Mouse (Mus musculus) retina, embryonic 14.5 days (tissue): ENCODE results near the gene Nasp.
"Not testable (repeated sequence)": the region's sequence is repeated elsewhere in the genome, so short reads cannot be mapped to it uniquely, and the experiment has no call there.

ENCODE experiments used
- DNase-seq: peaks from one replicate; pipeline ENCODE4 v3.0.0-alpha.2; 2015; ENCODE audit warnings: low spot score

The Nasp gene

DNA sequence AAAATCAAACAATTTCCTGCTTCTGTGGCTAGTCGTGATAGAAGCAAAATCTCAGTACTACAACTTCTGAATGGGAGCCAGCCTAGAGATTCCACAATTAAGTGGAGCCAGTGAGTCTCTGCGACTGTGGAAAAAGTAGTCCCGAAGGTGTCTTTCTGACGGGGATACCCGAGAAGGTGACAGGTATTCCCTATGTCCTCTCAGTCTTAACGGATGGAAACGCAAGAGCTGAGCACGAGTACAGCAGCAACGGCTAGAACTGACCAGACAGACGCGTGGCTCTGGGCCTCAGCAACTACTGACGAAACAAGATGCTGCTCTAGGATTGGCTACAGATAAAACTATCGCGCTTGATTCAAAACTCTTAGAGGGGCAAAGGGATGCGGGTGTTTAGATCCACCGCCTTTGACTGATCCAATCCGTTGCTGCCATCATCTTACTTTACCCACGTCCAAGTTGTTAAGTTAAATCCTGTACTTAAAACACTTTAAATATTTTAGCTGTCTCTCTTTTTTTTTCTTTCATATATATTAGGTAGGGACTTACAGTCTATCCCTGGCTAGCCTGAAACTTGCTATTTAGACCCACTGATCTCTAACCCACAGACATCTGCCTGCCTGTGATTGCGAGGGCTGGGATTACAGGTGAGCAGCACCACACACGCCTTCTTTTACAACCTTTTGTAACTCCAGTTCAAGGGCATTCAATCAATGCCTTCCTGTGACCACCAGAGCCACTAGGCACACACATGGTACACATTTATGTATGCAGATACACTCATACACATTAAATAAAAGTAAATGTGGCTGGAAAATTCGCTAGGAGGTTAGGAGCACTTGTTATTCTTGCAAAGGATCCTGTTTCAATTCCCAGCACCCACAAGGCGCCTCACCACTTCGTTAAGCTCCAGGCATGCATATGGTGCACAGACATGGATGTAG lies at the start of gene Nasp:
Gene Nasp (minus strand): TSS at position 220 of the 941 bp plus-strand sequence.
- peak; percentile 94 for DNase-seq

DNA sequence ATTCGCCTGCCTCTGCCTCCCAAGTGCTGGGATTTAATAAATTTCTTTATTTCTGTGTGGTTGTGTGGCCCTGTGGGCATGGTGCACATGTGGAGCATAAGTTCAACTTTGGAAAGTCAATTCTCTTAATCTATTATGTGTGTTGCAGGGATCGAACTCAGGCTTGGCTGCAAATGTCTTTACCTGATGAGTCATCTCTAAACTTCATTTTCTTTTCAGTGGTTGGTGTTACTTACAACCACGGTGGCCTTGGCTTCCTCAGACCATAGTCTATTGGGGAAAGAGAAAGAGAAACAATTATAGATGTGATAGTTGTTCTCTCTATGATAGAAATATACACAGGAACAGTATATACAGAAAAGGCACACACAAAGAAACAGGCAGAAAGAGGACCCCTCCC lies 48.3 kb upstream of the Nasp start:
- no peak for DNase-seq

DNA sequence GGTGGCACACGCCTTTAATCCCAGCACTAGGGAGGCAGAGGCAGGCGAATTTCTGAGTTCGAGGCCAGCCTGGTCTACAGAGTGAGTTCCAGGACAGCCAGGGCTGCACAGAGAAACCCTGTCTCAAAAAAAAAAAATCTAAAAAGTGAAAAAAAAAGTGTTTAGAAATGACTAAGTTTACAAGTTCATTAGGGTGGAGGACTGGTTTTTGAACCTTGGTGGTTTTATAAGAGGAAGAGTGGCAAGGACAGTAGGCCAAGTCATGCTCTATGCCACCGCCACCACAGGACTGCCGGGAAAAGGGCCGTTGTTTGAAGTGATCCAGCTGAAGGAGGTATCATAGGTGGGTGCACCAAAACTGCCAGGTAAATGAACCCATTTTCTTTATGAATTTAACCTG lies 47.0 kb upstream of the Nasp start:
- DNase-seq: not testable (repeated sequence)

DNA sequence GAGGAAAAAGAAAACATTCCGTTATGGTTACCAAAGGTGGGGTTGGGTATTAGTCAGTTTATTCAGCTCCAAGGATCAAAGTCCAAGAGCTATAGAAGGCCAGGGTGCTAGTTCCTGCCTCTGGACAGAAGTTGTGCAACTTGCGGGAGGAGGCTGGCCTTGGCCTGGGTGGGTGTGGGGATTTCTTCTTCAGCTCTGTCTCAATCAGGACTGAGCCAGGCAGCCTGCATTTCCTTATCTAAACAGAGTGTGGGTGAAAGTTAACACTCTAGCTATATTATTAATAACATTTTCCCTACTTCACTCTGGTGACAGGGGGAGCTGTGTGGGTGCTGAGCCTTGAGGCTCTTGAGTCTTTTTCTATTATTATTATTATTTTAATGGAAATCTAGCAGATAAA lies 45.0 kb upstream of the Nasp start:
- DNase-seq: no peak

DNA sequence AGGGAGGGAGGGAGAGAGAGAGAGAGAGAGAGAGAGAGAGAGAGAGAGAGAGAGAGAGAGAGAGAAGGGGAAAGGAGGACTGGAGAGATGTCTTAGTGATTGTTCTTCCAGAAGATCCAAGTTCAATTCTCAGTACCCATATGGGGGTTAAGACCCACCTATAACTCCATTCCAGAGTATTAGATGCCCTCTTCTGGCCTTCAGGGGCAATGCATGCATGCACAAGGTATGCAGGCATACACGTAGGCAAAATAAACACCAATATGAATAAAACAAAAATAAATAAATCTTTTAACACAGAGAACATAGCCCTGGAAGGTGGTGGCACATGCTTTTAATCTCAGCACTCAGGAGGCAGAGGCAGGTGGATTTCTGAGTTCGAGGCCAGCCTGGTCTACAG lies 41.5 kb upstream of the Nasp start:
- DNase-seq: peak; percentile 37

DNA sequence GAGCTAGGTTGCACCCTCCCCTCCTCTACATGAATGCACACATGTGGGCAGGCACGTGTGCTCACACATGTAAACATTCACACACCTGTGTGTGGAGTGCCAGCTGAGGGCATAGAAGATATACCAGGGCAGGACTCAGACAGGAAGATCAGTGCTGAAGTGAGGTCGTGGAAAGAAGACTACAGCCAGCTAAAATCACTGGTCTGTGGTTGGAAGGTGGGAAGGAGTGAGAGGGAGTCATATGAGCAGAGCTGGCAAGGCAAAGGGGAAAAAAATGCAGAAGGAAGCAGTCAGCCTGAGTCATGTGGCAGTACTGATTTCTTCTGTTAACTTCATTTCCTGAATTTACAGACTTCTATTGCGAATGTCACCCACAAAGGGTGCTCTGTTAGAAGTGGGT lies 40.4 kb upstream of the Nasp start:
- no peak for DNase-seq

DNA sequence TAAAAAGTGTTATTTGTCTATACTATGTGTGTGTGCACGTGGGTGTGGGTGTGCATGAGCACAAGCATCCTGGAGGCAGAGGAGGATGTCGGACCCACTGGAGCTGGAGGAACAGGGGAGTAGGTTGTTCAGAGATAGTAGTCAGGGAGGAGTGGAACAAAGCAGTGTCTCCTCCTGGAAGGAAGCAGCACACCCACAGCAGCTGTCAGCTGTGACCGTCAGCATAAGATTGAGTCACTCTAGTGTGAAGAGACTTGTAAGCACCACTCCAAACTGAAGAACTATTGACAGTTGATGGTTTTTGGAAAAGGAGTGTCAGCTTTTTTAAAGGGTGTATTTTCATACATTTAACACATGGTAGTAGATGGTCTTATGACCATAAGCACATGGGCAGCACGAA lies 38.9 kb upstream of the Nasp start:
- DNase-seq: no peak

DNA sequence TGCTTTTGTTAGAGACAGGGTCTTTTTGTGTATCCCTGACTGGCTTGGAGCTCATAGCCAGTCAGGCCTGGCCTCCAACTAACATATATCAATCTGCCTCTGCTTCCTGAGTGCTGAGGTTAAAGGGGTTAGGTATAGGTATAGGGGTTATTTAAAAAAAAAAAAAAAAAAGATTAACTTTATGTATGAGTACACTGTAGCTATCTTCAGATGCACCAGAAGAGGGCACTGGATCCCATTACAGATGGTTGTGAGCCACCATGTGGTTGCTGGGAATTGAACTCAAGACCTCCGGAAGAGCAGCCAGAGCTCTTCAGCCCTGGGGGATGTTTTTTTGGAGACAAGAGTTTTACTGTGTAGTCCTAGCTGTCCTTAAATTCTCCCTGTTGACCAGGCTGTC lies 34.3 kb upstream of the Nasp start:
- DNase-seq: no peak

DNA sequence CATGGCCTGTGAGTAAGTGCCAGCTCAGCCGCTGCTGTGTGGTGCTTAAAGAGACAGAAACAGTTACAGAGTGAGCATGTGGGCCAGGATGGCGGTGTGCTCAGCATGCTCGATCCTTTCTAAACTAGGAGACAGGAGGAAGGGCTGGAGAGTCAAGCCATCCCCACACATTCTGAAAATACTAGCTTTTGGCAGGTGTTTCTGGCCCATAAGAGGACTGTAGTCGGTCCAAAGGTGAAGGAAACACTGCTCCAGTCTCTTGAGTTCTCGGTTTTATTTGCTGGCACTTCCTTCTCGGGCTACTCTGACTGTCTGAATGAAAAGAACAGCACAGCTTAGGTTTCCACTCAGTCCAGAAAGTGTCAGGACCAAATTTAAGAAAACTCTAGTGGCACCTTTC lies 33.1 kb upstream of the Nasp start:
- DNase-seq: no peak

DNA sequence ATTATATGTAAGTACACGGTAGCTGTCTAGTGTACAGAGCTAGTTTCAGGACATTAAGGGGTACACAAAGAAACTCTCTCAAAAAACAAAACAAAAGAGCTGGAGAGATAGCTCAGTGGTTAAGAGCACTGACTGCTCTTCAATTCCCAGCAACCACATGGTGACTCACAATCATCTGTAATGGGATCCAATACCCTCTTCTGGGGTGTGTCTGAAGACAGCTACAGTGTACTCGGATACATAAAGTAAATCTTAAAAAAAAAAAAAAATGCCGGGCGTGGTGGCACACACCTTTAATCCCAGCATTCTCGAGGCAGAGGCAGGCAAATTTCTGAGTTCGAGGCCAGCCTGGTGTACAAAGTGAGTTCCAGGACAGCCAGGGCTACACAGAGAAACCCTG lies 32.2 kb upstream of the Nasp start:
- not testable (repeated sequence) for DNase-seq

DNA sequence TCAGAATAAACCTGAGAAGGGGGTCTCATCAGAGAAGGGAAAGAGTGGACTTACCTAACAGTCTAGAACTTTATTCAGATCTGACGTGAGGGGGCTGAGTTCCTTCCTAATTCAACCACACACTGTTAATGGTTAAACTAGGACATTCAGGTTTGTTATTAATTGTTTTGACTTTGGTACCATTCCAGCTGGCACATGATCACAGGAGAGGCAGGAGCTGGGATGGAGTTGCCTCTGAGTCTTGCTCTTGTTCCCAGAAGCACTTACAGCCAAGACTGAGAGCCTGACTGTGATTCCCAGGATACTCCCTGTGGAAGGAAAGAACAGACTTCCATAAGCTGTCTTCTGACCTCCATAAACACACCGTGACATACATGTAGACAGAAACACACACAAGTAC lies 31.7 kb upstream of the Nasp start:
- DNase-seq: no peak

DNA sequence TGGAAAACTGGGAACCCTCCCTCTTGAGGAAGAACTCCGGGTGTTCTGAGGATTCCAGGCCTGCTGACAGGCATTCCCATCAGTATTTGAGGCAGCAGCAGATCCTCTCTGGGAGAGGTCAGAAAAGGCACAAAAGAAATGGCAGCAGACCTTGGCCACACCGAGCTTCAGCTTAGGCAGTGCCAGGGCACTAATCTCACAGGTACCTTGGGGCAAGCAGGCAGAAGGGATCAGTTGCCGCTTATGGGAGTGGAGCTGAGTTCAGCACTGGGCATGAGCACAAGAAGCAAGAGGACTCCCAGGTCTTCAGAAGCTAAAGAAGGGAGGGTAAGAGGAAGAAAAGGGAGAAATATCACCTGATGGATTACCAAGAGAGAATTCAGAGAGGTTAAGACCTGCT lies 30.2 kb upstream of the Nasp start:
- no peak for DNase-seq

DNA sequence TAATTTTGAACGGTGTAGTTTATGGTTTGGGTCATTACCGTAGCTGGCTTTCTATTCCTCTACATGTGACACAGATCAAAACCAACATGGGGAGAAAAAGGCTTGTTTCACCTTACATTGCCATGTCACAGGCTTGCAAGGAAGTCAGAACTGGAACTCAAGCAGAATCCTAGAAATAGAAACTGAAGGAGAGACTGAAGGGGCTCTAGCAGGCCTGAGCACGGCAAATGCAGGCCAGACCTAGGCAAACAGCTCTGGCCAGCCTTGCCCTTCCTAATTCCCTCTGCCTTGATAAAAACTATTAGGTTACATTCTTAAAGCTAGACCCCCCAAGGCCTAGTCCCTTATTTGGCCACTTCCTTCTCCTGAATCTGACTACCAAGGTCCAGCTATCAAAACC lies 27.9 kb upstream of the Nasp start:
- DNase-seq: no peak

DNA sequence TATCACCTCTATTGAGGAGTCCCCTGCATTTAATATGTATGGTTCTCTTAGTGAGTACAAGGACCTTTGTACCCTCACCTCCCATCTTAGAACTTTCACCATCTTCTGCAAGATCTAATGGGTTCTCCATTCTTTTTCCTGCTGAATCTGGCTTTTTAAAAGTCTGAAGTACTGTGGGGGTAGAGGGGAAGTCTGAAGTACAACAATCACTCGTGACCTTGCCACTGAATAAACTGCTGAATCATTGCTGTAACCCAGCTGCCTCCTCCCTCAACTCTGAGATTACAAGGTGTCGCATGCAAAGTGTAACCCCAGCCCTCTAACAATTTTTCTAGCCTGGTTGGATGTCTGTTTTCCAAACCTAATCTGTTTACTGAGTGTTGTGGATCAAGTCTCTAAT lies 27.4 kb upstream of the Nasp start:
- DNase-seq: no peak

DNA sequence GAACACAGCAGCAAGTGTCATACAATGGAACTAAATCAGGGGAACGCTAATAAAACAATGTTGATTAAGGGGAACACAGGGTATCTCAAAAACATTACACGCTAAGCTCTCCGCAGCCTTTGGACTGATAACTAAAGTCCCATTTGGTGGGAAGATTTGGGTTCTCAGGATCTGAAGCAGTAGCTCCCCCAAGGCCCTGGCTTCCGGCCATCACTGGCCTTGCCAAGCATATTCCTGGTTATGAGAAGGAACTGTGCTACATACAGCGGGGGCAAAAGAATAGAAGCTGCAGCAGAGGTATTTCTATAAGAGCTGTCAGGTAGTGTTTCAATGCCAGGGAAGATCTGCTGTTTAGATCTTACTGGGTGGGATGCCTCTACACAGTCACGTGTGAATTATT lies 25.5 kb upstream of the Nasp start:
- no peak for DNase-seq

DNA sequence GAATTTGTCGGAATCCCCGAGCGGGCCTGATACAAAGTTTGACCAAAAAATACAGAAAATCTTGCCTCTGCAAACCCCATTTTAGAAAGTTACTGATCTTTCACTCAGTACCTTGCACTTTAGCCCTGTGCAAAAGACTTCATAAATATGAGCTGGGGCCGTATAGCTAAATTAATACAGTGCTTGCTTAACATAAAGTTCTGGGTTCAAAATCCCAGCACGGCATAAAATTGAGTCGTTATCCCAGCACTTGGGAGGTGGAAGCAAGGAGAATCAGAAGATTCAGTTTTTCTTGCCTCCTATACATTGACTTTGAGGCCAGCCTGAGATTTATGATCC lies 24.0 kb upstream of the Nasp start:
- no peak for DNase-seq

DNA sequence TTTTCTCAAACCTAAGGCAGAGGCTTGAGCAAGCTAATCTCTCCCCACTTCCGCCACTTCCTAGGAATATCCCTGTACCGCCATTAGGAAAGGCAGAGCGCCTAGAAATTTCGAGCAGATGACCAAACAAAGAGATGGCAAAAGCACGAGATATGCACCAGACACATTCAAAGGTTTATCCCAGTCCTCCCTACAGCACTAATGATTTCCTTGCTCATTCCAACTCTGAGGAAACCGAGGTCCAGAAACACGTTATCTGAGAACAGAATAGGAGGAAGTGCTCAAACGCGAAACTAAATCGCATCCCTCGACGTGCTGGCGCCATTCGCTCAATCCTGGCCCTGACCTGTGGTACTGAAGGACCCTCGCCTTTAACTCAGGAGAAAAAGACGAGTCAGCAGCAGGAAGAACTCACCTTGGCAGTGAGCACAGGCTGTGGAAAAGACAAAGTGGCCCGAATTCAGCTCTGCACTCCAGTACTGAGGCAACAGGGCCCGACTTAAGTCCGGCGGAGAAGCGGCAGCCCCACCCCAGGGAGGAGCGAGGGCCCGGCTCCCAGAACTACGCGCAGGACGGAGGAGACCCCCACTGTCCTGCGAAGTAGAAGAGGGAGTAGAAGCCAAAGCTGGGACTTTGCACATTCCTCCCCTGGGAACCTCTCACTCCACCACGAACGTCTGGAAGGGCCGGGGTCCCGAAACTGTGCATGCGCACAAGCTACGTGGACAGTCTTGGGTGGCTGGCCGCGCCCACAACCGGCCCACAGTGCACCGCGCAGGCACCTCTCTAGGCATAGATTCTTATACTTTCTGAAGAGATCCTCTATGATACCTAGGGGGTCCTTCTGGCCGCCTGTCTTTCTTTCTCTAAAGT lies 23.4 kb upstream of the Nasp start, which contains the start of gene Akr1a1:
Gene Akr1a1 (minus strand): TSS at position 757 of the 873 bp plus-strand sequence.
- DNase-seq: peak; percentile 95

DNA sequence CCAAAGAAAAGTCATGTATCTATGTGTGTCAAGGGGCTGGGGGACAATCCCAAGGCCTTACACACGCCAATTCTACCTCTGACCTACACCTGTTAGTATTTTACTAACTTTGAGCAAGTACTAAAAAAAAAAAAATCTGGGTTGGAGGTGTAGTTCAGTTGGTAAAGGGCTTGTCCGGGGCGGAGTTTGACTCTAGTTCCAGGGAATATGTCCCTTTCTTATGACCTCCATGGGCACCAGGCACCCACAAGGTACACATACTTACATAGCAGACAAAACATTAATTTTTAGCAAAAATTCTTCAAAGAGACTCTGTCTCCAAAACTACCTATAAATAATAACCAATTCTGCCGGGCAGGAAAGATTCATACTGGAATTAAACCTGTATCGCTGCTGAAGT lies 22.6 kb upstream of the Nasp start:
- DNase-seq: no peak

DNA sequence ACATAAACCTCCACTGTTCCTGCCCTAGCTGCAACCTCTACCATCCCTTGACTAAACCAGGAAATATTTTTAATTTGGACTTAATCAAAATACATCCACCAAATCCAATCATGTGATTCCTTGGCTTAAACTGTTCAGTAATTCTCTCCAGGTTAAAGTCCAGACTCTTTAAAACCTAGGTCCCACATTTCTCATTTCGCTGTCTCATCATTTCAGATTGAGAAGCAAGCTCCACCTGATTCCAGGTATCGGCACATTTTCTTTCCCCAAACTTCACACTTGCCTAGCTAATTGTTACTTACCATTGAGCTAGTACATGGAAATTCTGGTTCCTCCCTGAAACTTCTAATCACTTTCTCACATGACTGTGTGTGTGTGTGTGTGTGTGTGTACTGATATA lies 21.7 kb upstream of the Nasp start:
- DNase-seq: no peak

DNA sequence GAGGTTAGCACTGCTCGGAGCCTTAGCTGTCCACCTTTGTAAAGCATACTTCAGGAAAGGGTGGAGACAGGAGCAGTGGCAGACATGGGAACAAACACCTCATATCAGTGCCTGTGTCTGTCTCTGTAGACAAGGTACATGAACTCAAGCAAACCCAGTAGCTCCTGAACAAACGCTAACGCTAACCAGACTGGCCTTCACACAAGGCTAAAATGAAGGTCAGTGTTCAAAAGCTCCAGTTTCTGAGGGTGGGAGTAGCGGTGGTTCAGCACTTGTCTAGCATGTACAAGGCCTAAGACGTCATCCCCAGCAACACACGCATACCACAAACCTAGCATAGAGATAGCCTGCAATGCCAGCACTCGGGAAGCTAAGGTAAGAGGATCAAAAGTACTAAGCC lies 17.9 kb upstream of the Nasp start:
- DNase-seq: no peak

DNA sequence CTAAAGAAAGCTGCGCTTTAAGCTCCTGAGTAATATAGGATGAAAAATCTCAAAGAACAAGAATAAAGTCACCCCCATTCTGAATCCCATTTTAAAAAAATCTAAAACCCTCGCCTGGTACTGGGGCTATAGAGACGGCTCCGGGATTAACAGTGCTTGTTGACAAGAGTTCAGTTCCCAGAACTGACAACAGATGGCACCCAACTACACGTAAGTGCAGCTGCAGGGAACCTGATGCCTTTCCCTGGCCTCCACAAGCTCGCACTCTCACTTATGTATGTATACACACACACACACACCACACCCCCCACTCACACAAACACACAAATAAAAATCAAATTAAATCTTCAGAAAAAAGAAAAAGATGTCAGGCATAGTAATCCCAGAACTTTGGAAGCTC lies 16.6 kb upstream of the Nasp start:
- DNase-seq: peak; percentile 59

DNA sequence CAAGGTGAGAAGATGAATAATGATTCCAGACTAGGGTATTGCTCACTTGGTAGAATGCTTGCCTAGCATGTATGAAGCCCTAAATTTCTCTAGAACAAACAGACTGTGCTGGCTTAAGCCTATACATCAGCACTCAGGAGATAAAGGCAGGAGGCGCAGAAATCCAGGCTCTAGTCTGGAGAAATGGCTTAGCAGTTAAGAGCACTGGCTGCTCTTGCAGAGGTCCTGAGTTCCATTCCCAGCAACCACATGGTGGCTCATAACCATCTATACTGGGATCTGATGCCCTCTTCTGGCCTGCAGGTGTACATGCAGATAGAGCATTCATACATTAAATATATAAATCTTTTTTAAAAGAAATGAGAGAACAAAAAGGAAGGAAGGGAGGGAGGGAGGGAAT lies 14.3 kb upstream of the Nasp start:
- DNase-seq: no peak

DNA sequence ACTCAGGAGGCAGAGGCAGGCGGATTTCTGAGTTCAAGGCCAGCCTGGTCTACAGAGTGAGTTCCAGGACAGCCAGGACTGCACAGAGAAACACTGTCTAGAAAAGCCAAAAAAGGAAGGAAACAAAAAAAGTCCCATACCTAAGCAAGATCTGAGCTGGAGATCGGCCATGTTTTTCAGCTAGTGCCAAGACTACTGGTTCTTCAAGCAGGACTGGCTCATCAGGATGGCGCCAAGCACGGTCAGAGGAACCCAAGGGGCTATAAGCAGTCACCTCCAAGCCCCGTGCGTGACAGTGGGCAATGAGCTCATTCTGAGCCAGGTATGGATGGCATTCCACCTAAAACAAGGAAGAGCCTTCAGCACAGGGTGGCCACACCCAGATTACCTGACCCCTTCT lies 11.1 kb upstream of the Nasp start:
- no peak for DNase-seq
